Mouse (Mus musculus): ENCODE results near the gene Iqcn. TPM values are rescaled to one million over a fixed set of nuclear protein-coding genes. Genes with fewer than 3 reads are reported as not detected.
A peak's percentile ranks its signal among the peaks of the same experiment; 100 is the strongest.

Gene Iqcn
- polyA plus RNA-seq, 1 experiment from 2014 or later: not detected

DNA sequence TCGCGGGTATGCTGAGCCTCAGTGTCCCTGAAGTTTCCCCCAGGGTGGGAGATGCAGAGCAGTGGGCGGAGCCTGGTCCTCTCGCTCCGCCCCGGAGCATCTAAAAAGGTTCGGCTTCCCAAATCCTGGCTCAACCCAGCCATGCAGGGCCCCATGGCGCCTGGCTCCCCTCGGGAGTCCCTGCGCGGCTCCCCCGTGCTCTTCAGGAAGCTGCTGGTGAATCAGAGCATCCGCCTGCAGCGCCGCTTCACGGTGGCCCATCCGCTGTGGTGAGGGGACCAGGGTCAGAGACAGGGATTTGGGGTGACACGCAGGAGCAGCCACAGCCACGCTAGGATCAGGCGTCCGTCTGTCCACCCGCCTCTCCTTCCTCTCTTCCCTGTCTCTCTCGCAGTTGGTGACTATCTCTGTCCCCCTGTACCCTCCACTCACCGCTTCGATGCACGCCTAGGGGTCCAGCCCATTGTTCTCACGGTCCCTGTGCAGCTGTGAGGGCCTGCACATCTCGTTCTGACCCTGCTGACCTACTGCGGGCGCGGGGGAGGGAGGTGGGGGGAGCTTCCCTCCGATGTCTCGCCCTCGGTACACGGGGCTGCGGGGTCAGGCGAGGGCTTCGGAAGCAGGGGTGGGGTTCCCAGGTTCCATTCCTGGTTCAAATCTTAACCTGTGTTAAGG lies 39.9 kb downstream of the Iqcn start:
- ATAC-seq (ENCODE audit: low read depth) (no peak), DNase-seq (ENCODE audit: low spot score) (no peak)
- 0 out of 2 replicates have a peak overlapping the region, but pooled peaks have one; percentile 5 for H3K9ac ChIP-seq (ENCODE audit: low read depth, low read length)
- no peak overlapping the region for H3K27ac ChIP-seq (replicated peaks; ENCODE audit: low read depth, low read length)
- H3K9me3 ChIP-seq (ENCODE audit: control insufficient read depth, low read length): no peaks in the 10 kb centered on the region
- 0 out of 2 replicates have a peak, but pooled peaks cover 3% of the 10 kb centered on the region for H3K4me1 ChIP-seq (ENCODE audit: control insufficient read depth, insufficient read depth, low read length)
- H3K4me2 ChIP-seq (ENCODE audit: low read depth, low read length): peak overlapping the region; percentile 59
- H3K27me3 ChIP-seq (replicated peaks; ENCODE audit: control insufficient read depth, insufficient read depth, low read length): peaks cover 71% of the 10 kb centered on the region
- 3% methylated on average over 28 of the region's 38 CpGs for WGBS
- H3K36me3 ChIP-seq (ENCODE audit: control insufficient read depth, insufficient read depth, low read length): no peaks in the 10 kb centered on the region
- peak overlapping the region; percentile 36 for H3K4me3 ChIP-seq (ENCODE audit: low read depth, low read length)

DNA sequence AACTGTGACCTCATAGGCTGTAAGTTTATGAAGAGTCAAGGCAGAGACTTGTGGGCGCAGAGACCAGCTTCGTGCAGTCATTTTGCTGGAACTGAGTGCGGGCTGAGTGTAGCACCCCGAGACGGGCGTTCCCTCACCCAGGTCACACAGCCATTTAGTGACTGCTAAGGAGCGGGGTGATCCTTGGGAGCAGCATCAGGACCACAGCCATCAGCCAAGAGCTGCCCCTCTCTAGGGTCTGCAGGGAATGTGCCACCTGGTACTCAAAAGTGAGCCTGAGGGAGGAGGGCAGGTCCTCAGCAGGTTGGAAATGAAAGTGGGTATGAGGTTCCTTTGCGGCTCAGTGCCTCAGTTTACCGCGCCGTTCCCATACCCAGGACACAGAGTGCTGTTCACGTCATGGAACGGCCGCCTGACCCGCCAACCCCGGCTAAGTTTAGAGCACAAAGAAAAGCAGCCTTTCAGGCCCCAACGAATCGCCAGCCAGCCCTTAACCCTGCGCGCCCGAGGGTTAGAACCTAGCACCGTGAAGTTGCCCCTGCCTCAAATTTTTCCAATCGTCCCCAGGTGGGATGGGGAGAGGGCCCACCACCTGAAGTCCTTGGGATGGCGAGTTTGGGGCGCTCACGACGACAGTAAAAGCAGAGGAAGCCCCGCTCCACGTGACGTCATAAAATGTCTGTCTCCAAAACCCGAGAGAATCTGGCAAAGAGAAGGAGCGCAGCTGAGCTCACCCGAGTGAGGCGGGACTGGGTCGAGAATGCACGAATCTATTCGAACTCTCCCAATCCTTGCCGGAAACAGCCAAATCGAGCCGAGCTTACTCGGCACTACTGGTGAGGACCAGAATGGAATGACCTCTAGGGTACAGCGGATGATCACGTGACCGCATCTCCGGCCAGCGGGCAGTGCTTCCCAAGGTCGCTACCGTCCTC lies 40.7 kb downstream of the Iqcn start:
- peak overlapping the region; percentile 55 for H3K9ac ChIP-seq (ENCODE audit: low read depth, low read length)
- no peak overlapping the region for H3K27ac ChIP-seq (replicated peaks; ENCODE audit: low read depth, low read length)
- no peaks in the 10 kb centered on the region for H3K36me3 ChIP-seq (ENCODE audit: control insufficient read depth, insufficient read depth, low read length)
- 0 out of 2 replicates have a peak, but pooled peaks cover 3% of the 10 kb centered on the region for H3K4me1 ChIP-seq (ENCODE audit: control insufficient read depth, insufficient read depth, low read length)
- no peaks in the 10 kb centered on the region for H3K9me3 ChIP-seq (ENCODE audit: control insufficient read depth, low read length)
- peak overlapping the region; percentile 59 for H3K4me2 ChIP-seq (ENCODE audit: low read depth, low read length)
- H3K4me3 ChIP-seq (ENCODE audit: low read depth, low read length): peak overlapping the region; percentile 36
- H3K27me3 ChIP-seq (replicated peaks; ENCODE audit: control insufficient read depth, insufficient read depth, low read length): peaks cover 78% of the 10 kb centered on the region
- WGBS: 4% methylated on average over 47 of the region's 48 CpGs
- peak; percentile 16; the same call in 1 of the 2 replicates for ATAC-seq (ENCODE audit: low read depth)
- peak; percentile 50 for DNase-seq (ENCODE audit: low spot score)

DNA sequence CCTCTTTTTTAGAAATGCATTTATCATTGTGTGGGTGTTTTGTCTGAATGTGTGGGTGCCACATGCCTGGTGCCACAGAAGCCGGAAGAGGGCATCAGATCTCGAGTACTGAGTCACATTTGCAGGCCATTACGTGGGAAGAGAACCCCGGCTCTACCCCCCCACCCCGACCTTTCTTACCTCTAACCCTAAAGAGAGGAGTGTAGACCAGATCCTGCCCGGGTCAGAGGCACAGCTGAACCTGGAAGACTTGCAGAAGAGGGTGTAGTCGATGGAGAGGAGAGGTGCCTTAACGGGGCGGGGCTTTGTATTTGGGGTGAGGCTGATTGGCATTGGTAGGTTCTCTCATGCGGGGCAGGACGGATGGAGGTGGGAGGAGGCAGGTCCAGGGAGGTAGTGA lies 41.5 kb downstream of the Iqcn start:
- no peak for ATAC-seq (ENCODE audit: low read depth)
- no peak overlapping the region for H3K4me2 ChIP-seq (ENCODE audit: low read depth, low read length)
- no peaks in the 10 kb centered on the region for H3K9me3 ChIP-seq (ENCODE audit: control insufficient read depth, low read length)
- peaks cover 84% of the 10 kb centered on the region for H3K27me3 ChIP-seq (replicated peaks; ENCODE audit: control insufficient read depth, insufficient read depth, low read length)
- H3K9ac ChIP-seq (ENCODE audit: low read depth, low read length): no peak overlapping the region
- 56% methylated on average over 11 of the region's 11 CpGs for WGBS
- 0 out of 2 replicates have a peak, but pooled peaks cover 3% of the 10 kb centered on the region for H3K4me1 ChIP-seq (ENCODE audit: control insufficient read depth, insufficient read depth, low read length)
- H3K4me3 ChIP-seq (ENCODE audit: low read depth, low read length): no peak overlapping the region
- H3K36me3 ChIP-seq (ENCODE audit: control insufficient read depth, insufficient read depth, low read length): no peaks in the 10 kb centered on the region
- no peak for DNase-seq (ENCODE audit: low spot score)
- no peak overlapping the region for H3K27ac ChIP-seq (replicated peaks; ENCODE audit: low read depth, low read length)

DNA sequence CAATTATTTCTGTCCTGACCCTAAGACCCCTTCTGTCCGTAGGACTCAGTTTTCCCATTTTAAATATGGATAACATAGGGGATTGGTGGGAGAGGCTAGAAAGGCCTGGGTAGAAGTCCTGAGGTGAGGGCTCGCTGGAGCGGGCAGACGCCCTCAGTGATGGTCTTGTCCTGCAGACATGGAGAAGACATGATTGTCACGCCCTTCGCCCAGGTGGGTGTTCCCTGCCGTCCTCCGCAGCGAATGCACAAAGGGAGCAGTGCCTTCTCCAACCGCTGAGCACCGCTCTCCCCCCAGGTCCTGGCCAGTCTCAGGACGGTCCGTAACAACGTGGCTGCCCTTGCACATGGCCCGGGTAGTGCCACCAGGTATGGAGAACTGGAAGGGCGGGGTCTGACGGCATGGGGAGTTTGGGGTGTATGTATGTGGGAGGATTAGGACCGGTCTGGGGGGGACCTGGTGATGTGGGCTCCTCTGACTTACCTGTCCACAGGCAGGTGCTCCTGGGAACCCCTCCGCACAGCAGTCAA lies 42.5 kb downstream of the Iqcn start:
- ATAC-seq (ENCODE audit: low read depth) (no peak), DNase-seq (ENCODE audit: low spot score) (no peak)
- Histone ChIP-seq H3K9ac (ENCODE audit: low read depth, low read length) (no peak overlapping the region), H3K36me3 (ENCODE audit: control insufficient read depth, insufficient read depth, low read length) (no peaks in the 10 kb centered on the region), H3K27me3 (replicated peaks; ENCODE audit: control insufficient read depth, insufficient read depth, low read length) (peaks cover 79% of the 10 kb centered on the region), H3K4me2 (ENCODE audit: low read depth, low read length) (no peak overlapping the region), H3K9me3 (ENCODE audit: control insufficient read depth, low read length) (no peaks in the 10 kb centered on the region), H3K4me1 (ENCODE audit: control insufficient read depth, insufficient read depth, low read length) (0 out of 2 replicates have a peak, but pooled peaks cover 3% of the 10 kb centered on the region), H3K4me3 (ENCODE audit: low read depth, low read length) (no peak overlapping the region), H3K27ac (replicated peaks; ENCODE audit: low read depth, low read length) (no peak overlapping the region)
- 50% methylated on average over 13 of the region's 19 CpGs for WGBS

DNA sequence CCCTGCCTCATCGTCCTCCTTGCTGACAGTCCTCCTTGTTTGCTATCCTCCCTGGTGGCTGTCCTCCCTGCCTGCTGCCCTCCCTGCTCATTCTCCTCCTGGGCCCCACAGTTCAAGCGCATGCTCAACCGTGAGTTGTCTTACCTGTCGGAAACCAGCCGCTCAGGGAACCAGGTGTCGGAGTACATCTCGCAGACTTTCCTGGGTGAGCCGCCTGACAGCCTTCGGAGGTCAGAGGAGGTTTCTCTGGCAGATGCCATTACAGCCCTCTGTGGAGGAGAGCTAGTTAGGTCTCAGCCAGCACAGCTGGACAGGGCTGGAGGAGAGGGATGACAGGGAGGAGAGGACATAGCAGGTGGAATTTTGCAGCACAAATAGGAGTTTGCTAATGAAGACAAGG lies 43.4 kb downstream of the Iqcn start:
- H3K4me2 ChIP-seq (ENCODE audit: low read depth, low read length): no peak overlapping the region
- H3K27ac ChIP-seq (replicated peaks; ENCODE audit: low read depth, low read length): no peak overlapping the region
- H3K27me3 ChIP-seq (replicated peaks; ENCODE audit: control insufficient read depth, insufficient read depth, low read length): peaks cover 72% of the 10 kb centered on the region
- H3K36me3 ChIP-seq (ENCODE audit: control insufficient read depth, insufficient read depth, low read length): no peaks in the 10 kb centered on the region
- no peaks in the 10 kb centered on the region for H3K9me3 ChIP-seq (ENCODE audit: control insufficient read depth, low read length)
- H3K4me1 ChIP-seq (ENCODE audit: control insufficient read depth, insufficient read depth, low read length): 0 out of 2 replicates have a peak, but pooled peaks cover 3% of the 10 kb centered on the region
- no peak overlapping the region for H3K4me3 ChIP-seq (ENCODE audit: low read depth, low read length)
- WGBS: 60% methylated on average over 9 of the region's 9 CpGs
- no peak for DNase-seq (ENCODE audit: low spot score)
- no peak overlapping the region for H3K9ac ChIP-seq (ENCODE audit: low read depth, low read length)
- no peak for ATAC-seq (ENCODE audit: low read depth)

DNA sequence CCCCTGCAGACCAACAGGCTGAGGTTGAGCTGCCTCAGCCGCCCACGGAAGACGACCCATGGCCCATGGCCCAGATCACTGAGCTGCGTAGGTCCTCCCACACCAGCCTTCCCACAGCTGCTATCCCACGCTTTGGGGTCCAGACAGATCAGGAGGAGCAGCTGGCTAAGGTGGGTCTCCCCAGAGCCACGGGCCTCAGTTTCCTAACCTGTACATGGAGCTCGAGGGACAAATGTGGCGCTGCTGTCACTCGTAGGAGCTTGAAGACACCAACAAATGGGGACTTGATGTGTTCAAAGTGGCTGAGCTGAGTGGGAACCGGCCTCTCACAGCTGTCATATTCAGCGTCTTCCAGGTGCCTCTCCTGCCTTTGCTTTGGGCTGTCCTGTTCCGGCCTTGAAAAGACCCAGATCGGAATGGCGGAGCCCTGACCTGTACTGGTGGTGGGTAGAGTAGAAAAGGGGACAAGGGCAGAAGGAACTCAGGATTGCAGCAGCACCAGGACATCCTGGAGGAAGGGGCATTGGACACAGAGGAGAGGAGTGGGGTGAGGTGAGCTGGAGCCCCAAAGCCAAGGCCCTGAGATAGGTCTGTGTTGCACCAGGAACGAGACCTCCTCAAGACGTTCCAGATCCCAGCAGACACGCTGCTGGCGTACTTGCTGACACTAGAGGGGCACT lies 44.1 kb downstream of the Iqcn start:
- H3K36me3 ChIP-seq (ENCODE audit: control insufficient read depth, insufficient read depth, low read length): no peaks in the 10 kb centered on the region
- H3K27me3 ChIP-seq (replicated peaks; ENCODE audit: control insufficient read depth, insufficient read depth, low read length): peaks cover 67% of the 10 kb centered on the region
- H3K4me3 ChIP-seq (ENCODE audit: low read depth, low read length): no peak overlapping the region
- ATAC-seq (ENCODE audit: low read depth) (no peak), DNase-seq (ENCODE audit: low spot score) (no peak)
- H3K27ac ChIP-seq (replicated peaks; ENCODE audit: low read depth, low read length): no peak overlapping the region
- H3K9ac ChIP-seq (ENCODE audit: low read depth, low read length): no peak overlapping the region
- H3K4me2 ChIP-seq (ENCODE audit: low read depth, low read length): no peak overlapping the region
- peaks cover 6% of the 10 kb centered on the region; the same call in 1 of the 2 replicates for H3K4me1 ChIP-seq (ENCODE audit: control insufficient read depth, insufficient read depth, low read length)
- H3K9me3 ChIP-seq (ENCODE audit: control insufficient read depth, low read length): no peaks in the 10 kb centered on the region
- 85% methylated on average over 18 of the region's 18 CpGs for WGBS

DNA sequence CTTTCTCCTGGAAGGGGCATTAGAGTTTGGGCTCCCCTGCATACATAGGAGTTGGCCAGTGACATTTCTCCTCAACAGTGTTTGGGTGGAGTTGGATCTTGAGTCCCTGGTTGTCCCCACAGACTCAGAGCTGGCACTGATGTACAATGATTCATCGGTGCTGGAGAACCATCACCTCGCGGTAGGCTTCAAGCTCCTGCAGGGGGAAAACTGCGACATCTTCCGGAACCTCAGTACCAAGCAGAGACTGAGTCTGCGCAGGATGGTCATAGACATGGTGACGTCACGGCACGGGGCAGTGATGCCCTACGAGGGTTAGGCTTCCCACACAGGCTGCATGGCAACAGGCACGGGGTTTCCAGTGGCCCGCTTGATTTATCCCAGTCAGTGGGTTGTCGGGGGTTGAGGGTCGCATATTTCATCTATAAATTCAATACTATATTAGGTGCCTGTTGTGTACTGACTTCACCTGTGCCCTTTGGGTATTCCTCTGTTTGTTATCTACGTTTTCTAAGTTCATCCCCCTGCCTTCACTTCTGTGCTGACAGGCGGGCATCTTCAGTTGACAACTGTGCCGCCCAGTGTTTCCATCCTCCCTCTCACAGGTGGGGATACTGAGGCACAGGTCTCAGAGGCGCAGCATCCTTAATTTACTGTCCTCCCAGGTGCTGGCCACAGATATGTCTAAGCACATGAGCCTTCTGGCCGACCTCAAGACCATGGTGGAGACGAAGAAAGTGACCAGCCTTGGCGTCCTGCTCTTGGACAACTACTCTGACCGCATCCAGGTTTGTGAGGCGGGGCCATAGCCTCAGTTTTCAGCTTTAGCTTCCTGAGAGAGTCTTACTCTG lies 45.2 kb downstream of the Iqcn start:
- H3K4me1 ChIP-seq (ENCODE audit: control insufficient read depth, insufficient read depth, low read length): peaks cover 17% of the 10 kb centered on the region
- H3K4me2 ChIP-seq (ENCODE audit: low read depth, low read length): no peak overlapping the region
- H3K27ac ChIP-seq (replicated peaks; ENCODE audit: low read depth, low read length): no peak overlapping the region
- WGBS: 82% methylated on average over 23 of the region's 23 CpGs
- DNase-seq (ENCODE audit: low spot score): no peak
- ATAC-seq (ENCODE audit: low read depth): no peak
- no peaks in the 10 kb centered on the region for H3K36me3 ChIP-seq (ENCODE audit: control insufficient read depth, insufficient read depth, low read length)
- H3K27me3 ChIP-seq (replicated peaks; ENCODE audit: control insufficient read depth, insufficient read depth, low read length): peaks cover 56% of the 10 kb centered on the region
- H3K9ac ChIP-seq (ENCODE audit: low read depth, low read length): no peak overlapping the region
- H3K9me3 ChIP-seq (ENCODE audit: control insufficient read depth, low read length): no peaks in the 10 kb centered on the region
- no peak overlapping the region for H3K4me3 ChIP-seq (ENCODE audit: low read depth, low read length)
